Mouse (Mus musculus) liver, postnatal 0 days (tissue): ENCODE data around the gene Ghdc. TPM values are rescaled to one million over a fixed set of nuclear protein-coding genes. Genes with fewer than 3 reads are reported as not detected.

Source experiments
- ATAC-seq: fragments of 200-750 bp; cut with Nextera tagmentation; 2 replicates; pipeline ENCODE4 v1.8.0; 2017; ENCODE audit warnings: mild to moderate bottlenecking, moderate library complexity
- DNase-seq: peaks from one replicate; pipeline ENCODE4 v3.0.0-alpha.2; 2016
- H3K27ac ChIP-seq: fragments of 300-500 bp; sonication (generic); 2 replicates; pipeline ENCODE4 v1.5.1; 2014; ENCODE audit warnings: antibody characterized with exemption, moderate library complexity, mild to moderate bottlenecking, low read depth
- H3K27me3 ChIP-seq: fragments of 300-500 bp; sonication (generic); 2 replicates; pipeline ENCODE4 v1.6.1; 2014; ENCODE audit warnings: low read length, control low read depth, mixed read lengths; ENCODE audit not compliant: insufficient read depth
- H3K36me3 ChIP-seq: fragments of 300-500 bp; sonication (generic); replicated peaks from 2 replicates; pipeline ENCODE4 v1.6.1; 2014; ENCODE audit warnings: mild to moderate bottlenecking, control low read depth, low read length, moderate library complexity, mixed read lengths; ENCODE audit not compliant: insufficient read depth
- H3K4me1 ChIP-seq: fragments of 300-500 bp; sonication (generic); 2 replicates; pipeline ENCODE4 v1.6.1; 2014; ENCODE audit warnings: antibody characterized with exemption, mild to moderate bottlenecking, control low read depth; ENCODE audit not compliant: insufficient read depth
- H3K4me2 ChIP-seq: fragments of 300-500 bp; sonication (generic); 2 replicates; pipeline ENCODE4 v1.6.1; 2014; ENCODE audit warnings: low read depth, mild to moderate bottlenecking, low read length, moderate library complexity, mixed read lengths
- H3K4me3 ChIP-seq: fragments of 300-500 bp; sonication (generic); 2 replicates; pipeline ENCODE4 v1.5.1; 2014; ENCODE audit warnings: low read depth, low read length
- H3K9ac ChIP-seq: fragments of 300-500 bp; sonication (generic); replicated peaks from 2 replicates; pipeline ENCODE4 v1.6.1; 2014; ENCODE audit warnings: mild to moderate bottlenecking, moderate library complexity
- H3K9me3 ChIP-seq: fragments of 300-500 bp; sonication (generic); 2 replicates; pipeline ENCODE4 v1.6.1; 2016; ENCODE audit warnings: mild to moderate bottlenecking, control low read depth, low read length, mixed read lengths
- CTCF ChIP-seq: sonication (generic); IDR thresholded peaks from 2 replicates; pipeline ENCODE4 v1.5.1; 2016; ENCODE audit warnings: antibody characterized with exemption, low read depth
- EP300 ChIP-seq: IDR thresholded peaks from 2 replicates; pipeline ENCODE4 v1.6.1; 2016; ENCODE audit warnings: antibody characterized with exemption, low read depth, mild to moderate bottlenecking
- WGBS: fragments of 180-500 bp; shearing (Covaris S2); extraction: QIAGEN DNeasy Blood & Tissue Kit; methylation state at CpG from one replicate; pipeline ENCODE4 v1.1.7; 2014; ENCODE audit not compliant: insufficient replicate concordance; 5-methylcytosine and 5-hydroxymethylcytosine counted together
- polyA plus RNA-seq: library from polyadenylated mRNA; unstranded; fragments of >200 nt; fragmentation: Nextera tagmentation; extraction: Ambion mirVana; gene quantifications from 2 replicates; pipeline ENCODE4 v1.2.1, GENCODE M21; 2015

Gene Ghdc
- polyA plus RNA-seq, 1 experiment from 2014 or later, result 1.9 TPM

- H3K4me1 ChIP-seq, result peaks cover 57% of the 10 kb centered on the region
These were observed 43.6 kb downstream of the Ghdc start for GRCm38 (mm10) chr11:100727201-100727600.

DNA sequence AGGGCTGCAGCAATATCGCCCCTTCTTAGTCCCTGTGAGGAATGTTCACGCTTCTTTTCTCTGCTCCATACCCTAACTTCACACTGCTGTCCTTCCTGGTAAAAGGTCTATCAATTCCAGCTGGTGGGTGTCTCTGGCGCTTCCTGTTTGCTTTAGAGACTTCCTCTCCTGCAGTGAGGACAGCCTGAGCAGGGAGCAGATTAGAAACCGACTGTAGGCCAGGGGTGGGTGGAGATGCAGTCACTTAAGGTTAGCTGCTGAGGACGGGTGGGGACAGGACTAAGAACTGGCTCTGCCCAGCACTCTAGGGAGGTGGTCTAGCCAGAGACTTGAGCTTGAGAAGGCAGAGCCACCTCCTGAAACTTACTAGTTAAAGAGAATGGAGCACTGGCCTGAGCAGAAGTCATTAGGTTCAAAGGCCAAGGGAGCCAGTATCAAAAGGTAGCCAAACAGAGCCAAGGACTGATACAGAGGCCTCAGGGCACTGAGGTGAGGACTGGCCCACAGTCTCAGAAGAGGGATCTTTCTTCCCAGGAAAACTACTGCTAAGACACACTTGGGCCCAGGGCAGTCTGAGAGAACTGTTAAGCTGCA lies 45.7 kb downstream of the Ghdc start:
- H3K4me3 ChIP-seq, result no peak overlapping the region
- H3K9ac ChIP-seq, result peak overlapping the region; percentile 36; the same call in 1 of the 2 replicates
- WGBS, result 16% methylated on average over 5 of the region's 5 CpGs
- DNase-seq (no peak), ATAC-seq (peak; percentile 35)
- peak overlapping the region; percentile 24; the same call in 1 of the 2 replicates for H3K4me2 ChIP-seq
- H3K27ac ChIP-seq, result peak overlapping the region; percentile 72
- peaks cover 61% of the 10 kb centered on the region for H3K4me1 ChIP-seq
- no peaks in the 10 kb centered on the region for H3K9me3 ChIP-seq
- no peak for TF ChIP-seq CTCF
- no peak for TF ChIP-seq EP300
- H3K36me3 ChIP-seq, result peaks cover 3% of the 10 kb centered on the region
- no peaks in the 10 kb centered on the region for H3K27me3 ChIP-seq

More at GRCm38 (mm10) chr11:100727201-100727600, 43.6 kb downstream of the Ghdc start:
- WGBS, result 95% methylated on average over 3 of the region's 3 CpGs
- Histone ChIP-seq H3K36me3 (peaks cover 5% of the 10 kb centered on the region), H3K27ac (no peak overlapping the region), H3K27me3 (no peaks in the 10 kb centered on the region), H3K4me2 (no peak overlapping the region), H3K9ac (no peak overlapping the region), H3K4me3 (no peak overlapping the region), H3K9me3 (no peaks in the 10 kb centered on the region)
- TF ChIP-seq EP300 (no peak), CTCF (no peak)
- no peak for DNase-seq
- ATAC-seq, result no peak

DNA sequence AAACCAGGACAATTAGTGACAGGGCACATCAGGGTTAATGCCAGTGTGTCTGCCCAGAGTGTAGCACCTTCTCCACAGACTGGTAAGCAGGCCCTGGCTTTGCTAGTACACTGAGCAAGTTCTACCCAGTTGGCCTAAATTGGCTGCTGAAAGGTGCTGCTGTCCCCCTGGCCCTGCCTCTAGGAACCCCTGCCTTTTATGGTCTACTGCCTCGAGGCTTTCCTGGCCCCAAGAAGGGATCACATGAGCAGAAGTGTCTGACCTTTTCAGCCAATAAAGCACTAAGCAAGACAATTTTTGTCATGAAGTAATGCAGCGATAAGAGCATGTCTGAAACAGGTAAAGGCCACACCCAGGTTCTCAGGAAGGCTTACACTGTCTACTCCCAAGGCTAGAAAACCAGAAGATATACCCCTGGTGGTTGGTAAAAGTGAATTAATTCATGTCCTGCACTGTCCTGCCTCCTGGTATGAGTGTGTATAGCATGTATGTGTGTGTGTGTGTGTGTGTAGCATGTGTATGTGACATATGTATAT lies 48.2 kb downstream of the Ghdc start:
- Histone ChIP-seq H3K4me2 (peak overlapping the region; percentile 27), H3K9ac (no peak overlapping the region; the same call in 1 of the 2 replicates), H3K4me3 (no peak overlapping the region), H3K4me1 (peaks cover 59% of the 10 kb centered on the region), H3K9me3 (no peaks in the 10 kb centered on the region), H3K27me3 (no peaks in the 10 kb centered on the region), H3K36me3 (peaks cover 22% of the 10 kb centered on the region), H3K27ac (peak overlapping the region; percentile 64)
- TF ChIP-seq CTCF (no peak), EP300 (no peak)
- DNase-seq (no peak), ATAC-seq (no peak)
- WGBS, result 37% methylated on average over 2 of the region's 2 CpGs

- peak overlapping the region; percentile 27 for H3K4me2 ChIP-seq
- H3K27ac ChIP-seq, result peak overlapping the region; percentile 64
- peak overlapping the region; percentile 2 for H3K9ac ChIP-seq
- peaks cover 54% of the 10 kb centered on the region for H3K4me1 ChIP-seq
- DNase-seq (no peak), ATAC-seq (peak; percentile 63)
- 25% methylated on average over 8 of the region's 8 CpGs for WGBS
- peaks cover 28% of the 10 kb centered on the region for H3K36me3 ChIP-seq
- no peak overlapping the region for H3K4me3 ChIP-seq
- TF ChIP-seq CTCF, result no peak
- no peak for TF ChIP-seq EP300
- no peaks in the 10 kb centered on the region for H3K9me3 ChIP-seq
- no peaks in the 10 kb centered on the region for H3K27me3 ChIP-seq
These were observed 48.8 kb downstream of the Ghdc start for GRCm38 (mm10) chr11:100721776-100722492.

GRCm38 (mm10) chr11:100721254-100721653 lies 49.5 kb downstream of the Ghdc start:
- peak overlapping the region; percentile 4; the same call in 1 of the 2 replicates for H3K9ac ChIP-seq
- H3K27ac ChIP-seq, result peak overlapping the region; percentile 71
- peaks cover 35% of the 10 kb centered on the region for H3K36me3 ChIP-seq
- H3K9me3 ChIP-seq, result no peaks in the 10 kb centered on the region
- no peak overlapping the region for H3K4me3 ChIP-seq
- H3K4me1 ChIP-seq, result peaks cover 54% of the 10 kb centered on the region
- H3K4me2 ChIP-seq, result peak overlapping the region; percentile 27; the same call in 1 of the 2 replicates
- TF ChIP-seq EP300 (peak; percentile 73; the same call in 1 of the 2 replicates), CTCF (no peak)
- DNase-seq (no peak), ATAC-seq (peak; percentile 11; the same call in 1 of the 2 replicates)
- H3K27me3 ChIP-seq, result no peaks in the 10 kb centered on the region
- 27% methylated on average over 4 of the region's 4 CpGs for WGBS

GRCm38 (mm10) chr11:100720345-100720744 lies 50.4 kb downstream of the Ghdc start:
- H3K9me3 ChIP-seq, result no peaks in the 10 kb centered on the region
- WGBS, result 45% methylated on average over 5 of the region's 5 CpGs
- H3K4me3 ChIP-seq, result no peak overlapping the region
- peaks cover 43% of the 10 kb centered on the region for H3K36me3 ChIP-seq
- H3K27ac ChIP-seq, result peak overlapping the region; percentile 71
- TF ChIP-seq CTCF, result no peak
- TF ChIP-seq EP300, result no peak
- ATAC-seq, result no peak
- no peak for DNase-seq
- H3K4me2 ChIP-seq, result no peak overlapping the region
- no peaks in the 10 kb centered on the region for H3K27me3 ChIP-seq
- peak overlapping the region; percentile 4; the same call in 1 of the 2 replicates for H3K9ac ChIP-seq
- H3K4me1 ChIP-seq, result peaks cover 47% of the 10 kb centered on the region
